Mouse (Mus musculus): ENCODE results near the gene Slc29a3.

DNA sequence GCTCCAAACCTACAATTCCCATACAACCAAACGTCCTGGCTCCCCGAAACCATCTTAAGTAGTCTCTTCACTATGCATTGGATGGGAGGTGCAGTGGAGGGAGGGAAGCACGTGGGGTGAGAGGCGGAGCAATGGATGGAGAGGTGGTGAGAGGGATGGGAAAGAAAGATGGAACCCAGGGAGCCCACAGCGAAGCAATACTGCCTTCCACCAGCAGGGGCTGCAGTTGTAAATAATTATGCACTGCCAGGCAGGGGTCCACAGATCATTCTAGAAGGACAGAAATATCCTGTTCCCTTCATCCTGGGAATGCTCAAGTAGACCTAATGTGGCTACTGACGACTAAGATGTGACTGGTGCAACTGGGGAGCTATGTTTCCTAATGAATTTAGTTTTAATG is 22.9 kb upstream of the Slc29a3 start:
- peak; percentile 72 for TF ChIP-seq CTCF (IDR thresholded peaks at IDR 0.05)
- TF ChIP-seq EP300 (IDR thresholded peaks at IDR 0.05; ENCODE audit: insufficient read depth, low read depth, low read length): no peak

Data from heart, adult 2 months (tissue).